Mouse (Mus musculus) forebrain, embryonic 11.5 days (tissue): ENCODE results near the gene Parm1. TPM values are rescaled to one million over a fixed set of nuclear protein-coding genes. Genes with fewer than 3 reads are reported as not detected.

Experiments
- ATAC-seq: fragments of 200-750 bp; cut with Nextera tagmentation; replicated peaks from 2 replicates; pipeline ENCODE4 v1.8.0; 2017; ENCODE audit warnings: moderate TSS enrichment; ENCODE audit not compliant: low FRiP score
- DNase-seq: peaks from one replicate; pipeline ENCODE4 v3.0.0-alpha.2; 2017; ENCODE audit warnings: low spot score
- H3K27ac ChIP-seq: fragments of 300-500 bp; sonication (generic); 2 replicates; pipeline ENCODE4 v1.5.1; 2014; ENCODE audit warnings: low read depth, low read length
- H3K27me3 ChIP-seq: fragments of 300-500 bp; sonication (generic); 2 replicates; pipeline ENCODE4 v1.6.1; 2014; ENCODE audit warnings: mild to moderate bottlenecking, low read length, mixed read lengths; ENCODE audit not compliant: control insufficient read depth, insufficient read depth
- H3K36me3 ChIP-seq: fragments of 300-500 bp; sonication (generic); 2 replicates; pipeline ENCODE4 v1.6.1; 2014; ENCODE audit warnings: mild to moderate bottlenecking, low read length, moderate library complexity, mixed read lengths; ENCODE audit not compliant: control insufficient read depth, insufficient read depth
- H3K4me1 ChIP-seq: fragments of 300-500 bp; sonication (generic); replicated peaks from 2 replicates; pipeline ENCODE4 v1.6.1; 2014; ENCODE audit warnings: low read length, mixed read lengths; ENCODE audit not compliant: control insufficient read depth, insufficient read depth
- H3K4me2 ChIP-seq: fragments of 300-500 bp; sonication (generic); 2 replicates; pipeline ENCODE4 v1.6.1; 2014; ENCODE audit warnings: low read depth, mild to moderate bottlenecking, low read length, moderate library complexity, mixed read lengths; ENCODE audit not compliant: severe bottlenecking
- H3K4me3 ChIP-seq: fragments of 300-500 bp; sonication (generic); 2 replicates; pipeline ENCODE4 v1.5.1; 2014; ENCODE audit warnings: low read depth, low read length
- H3K9ac ChIP-seq: fragments of 300-500 bp; sonication (generic); 2 replicates; pipeline ENCODE4 v1.6.1; 2014; ENCODE audit warnings: low read length
- H3K9me3 ChIP-seq: fragments of 300-500 bp; sonication (generic); 2 replicates; pipeline ENCODE4 v1.6.1; 2016; ENCODE audit warnings: low read length, mixed read lengths; ENCODE audit not compliant: control insufficient read depth
- WGBS: fragments of 180-500 bp; shearing (Covaris S2); extraction: QIAGEN DNeasy Blood & Tissue Kit; methylation state at CpG from one replicate; pipeline ENCODE4 v1.1.7; 2014; 5-methylcytosine and 5-hydroxymethylcytosine counted together
- polyA plus RNA-seq: library from polyadenylated mRNA; unstranded; fragments of >200 nt; fragmentation: Nextera tagmentation; extraction: Ambion mirVana; gene quantifications from 2 replicates; pipeline ENCODE4 v1.2.1, GENCODE M21; 2014

Gene Parm1
- polyA plus RNA-seq, 1 experiment from 2014 or later: 12.1 TPM

DNA sequence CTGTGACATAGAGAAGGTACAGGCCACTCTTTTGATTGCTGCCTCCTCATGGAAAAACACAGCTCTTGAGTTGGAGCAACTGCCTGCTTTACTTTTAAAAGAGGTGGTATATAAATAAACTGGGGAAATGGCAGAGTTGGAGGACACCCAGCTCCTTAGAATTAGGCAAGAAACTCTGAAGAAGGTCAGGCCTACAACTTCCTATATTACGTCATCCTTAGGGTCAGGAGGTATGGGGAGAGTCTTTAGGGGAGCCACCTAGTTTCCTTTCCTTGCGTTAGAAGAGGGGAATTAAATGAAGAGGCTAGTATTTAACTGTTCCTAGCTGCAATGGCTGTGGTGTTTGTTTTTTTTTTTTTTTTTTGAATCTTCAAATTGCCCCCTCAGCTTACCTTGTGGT lies 93.1 kb downstream of the Parm1 start:
- Histone ChIP-seq H3K27ac (no peak overlapping the region), H3K27me3 (no peaks in the 10 kb centered on the region), H3K9me3 (no peaks in the 10 kb centered on the region), H3K4me3 (no peak overlapping the region), H3K9ac (no peak overlapping the region), H3K36me3 (no peaks in the 10 kb centered on the region), H3K4me2 (no peak overlapping the region), H3K4me1 (no peaks in the 10 kb centered on the region)
- ATAC-seq (no peak), DNase-seq (no peak)
- 88% methylated on average over 2 of the region's 2 CpGs for WGBS

DNA sequence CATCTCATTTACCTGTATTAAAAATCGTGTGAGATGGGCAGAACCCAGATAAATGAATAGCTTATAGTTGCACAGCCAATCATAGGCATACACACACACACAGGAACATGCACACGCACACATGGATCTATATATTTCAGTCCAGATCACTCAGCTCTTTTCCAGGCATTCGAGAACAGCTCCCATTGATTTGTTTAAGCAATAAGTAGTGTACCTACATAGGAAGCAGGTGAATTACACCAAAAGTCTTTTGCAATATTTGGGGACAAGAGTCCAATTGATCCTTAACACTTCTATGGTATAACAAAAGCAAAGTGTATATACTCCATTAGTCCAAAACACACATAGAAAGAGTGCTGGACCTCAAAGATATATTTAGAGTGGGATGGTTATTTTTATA lies 94.2 kb downstream of the Parm1 start:
- Histone ChIP-seq H3K27me3 (no peaks in the 10 kb centered on the region), H3K9me3 (no peaks in the 10 kb centered on the region), H3K9ac (no peak overlapping the region), H3K4me1 (no peaks in the 10 kb centered on the region), H3K27ac (no peak overlapping the region), H3K36me3 (no peaks in the 10 kb centered on the region), H3K4me3 (no peak overlapping the region), H3K4me2 (no peak overlapping the region)
- WGBS: 87% methylated on average over 3 of the region's 3 CpGs
- DNase-seq: no peak
- ATAC-seq: no peak

DNA sequence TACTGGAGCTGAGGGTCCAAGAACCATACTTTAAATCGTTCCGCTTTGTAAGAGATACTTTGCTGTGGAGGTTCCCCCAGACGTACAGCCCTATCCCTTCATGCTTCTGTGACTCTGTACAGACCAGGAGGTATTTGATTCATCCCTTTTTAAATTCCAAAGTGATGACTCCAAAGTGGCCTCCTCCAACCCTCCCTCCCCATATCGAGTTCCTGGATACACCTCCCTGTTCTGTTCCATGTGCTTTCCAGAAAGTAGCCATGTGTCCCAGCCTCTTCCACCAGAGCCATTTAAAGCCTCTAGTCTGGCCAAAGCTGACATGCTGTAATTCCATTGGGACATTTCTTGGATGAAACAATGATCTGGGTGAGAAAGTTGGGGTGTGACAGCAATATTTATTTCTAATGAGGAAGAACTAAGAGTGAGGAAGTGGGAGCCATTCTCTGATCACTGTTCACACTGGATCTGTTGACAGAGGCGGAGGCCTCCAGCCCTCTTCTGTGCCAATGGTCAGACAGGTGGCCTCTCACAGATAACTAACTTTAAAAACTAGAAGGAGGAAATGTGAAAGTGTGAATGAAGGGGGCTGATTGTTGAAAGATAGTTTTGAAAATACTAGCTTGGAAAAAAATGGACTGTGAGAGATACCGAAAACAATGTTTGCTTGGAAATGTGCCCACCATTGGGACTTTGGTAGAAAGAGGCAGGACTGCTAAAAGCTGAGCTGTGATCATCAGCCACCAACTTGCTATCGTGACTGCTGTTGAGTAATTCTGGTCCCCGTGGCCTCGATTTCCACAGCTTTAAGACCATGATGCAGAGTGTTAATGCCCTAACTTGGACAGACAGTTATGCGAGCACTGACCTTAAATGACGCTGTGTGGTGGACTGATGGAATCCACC lies 100.2 kb downstream of the Parm1 start:
- Histone ChIP-seq H3K9me3 (no peaks in the 10 kb centered on the region), H3K36me3 (no peaks in the 10 kb centered on the region), H3K9ac (no peak overlapping the region), H3K4me1 (no peaks in the 10 kb centered on the region), H3K27me3 (no peaks in the 10 kb centered on the region), H3K4me3 (no peak overlapping the region), H3K27ac (no peak overlapping the region), H3K4me2 (no peak overlapping the region)
- no peak for ATAC-seq
- 88% methylated on average over 11 of the region's 11 CpGs for WGBS
- DNase-seq: no peak

DNA sequence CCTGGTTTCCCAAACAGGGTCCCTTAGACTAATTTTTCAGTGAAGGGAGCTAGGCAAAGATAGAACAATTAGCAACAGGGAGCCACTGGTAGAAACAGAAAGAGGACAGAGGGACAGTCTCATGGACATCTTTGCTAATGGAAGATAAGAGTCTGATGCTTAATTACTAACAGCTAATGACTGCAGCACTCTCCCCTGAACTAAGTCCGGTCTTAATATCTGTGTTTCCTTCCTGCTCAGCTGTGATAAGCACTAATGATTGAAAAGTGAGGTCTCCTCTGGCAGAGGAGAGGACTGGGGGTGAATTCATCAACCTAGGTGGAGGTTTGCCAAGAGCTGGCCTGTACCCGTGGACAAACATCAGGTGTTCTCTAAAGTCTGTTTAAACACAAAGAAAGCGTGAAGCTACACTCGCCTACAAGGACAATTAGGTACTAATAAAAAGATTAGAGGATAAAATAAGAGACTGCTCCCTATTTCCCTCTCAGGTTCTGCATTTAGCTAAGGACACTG lies 101.3 kb downstream of the Parm1 start:
- WGBS: 83% methylated on average over 4 of the region's 4 CpGs

DNA sequence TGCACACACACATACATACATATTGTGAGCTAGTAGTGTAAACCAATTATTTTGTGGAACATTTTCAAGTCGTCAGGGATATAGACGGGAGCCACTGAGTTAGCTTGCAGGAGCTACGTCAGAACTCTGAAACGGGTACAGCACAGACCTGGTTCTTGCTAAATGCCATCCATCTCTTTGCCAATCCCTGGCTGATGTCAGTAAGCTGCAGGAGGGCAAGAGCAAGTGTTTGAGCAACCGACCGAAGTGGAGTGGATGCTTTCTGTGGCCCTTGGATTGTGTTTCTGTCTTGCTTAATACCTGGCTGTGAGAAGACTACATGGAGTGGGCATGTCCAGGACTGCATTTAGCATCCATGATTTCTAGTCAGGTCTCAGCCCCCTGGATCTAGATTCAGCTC lies 103.8 kb downstream of the Parm1 start:
- ATAC-seq: no peak
- H3K9me3 ChIP-seq: no peaks in the 10 kb centered on the region
- H3K9ac ChIP-seq: no peak overlapping the region
- no peak for DNase-seq
- H3K36me3 ChIP-seq: no peaks in the 10 kb centered on the region
- H3K4me1 ChIP-seq: no peaks in the 10 kb centered on the region
- no peak overlapping the region for H3K27ac ChIP-seq
- WGBS: 95% methylated on average over 6 of the region's 6 CpGs
- H3K4me3 ChIP-seq: no peak overlapping the region
- no peaks in the 10 kb centered on the region for H3K27me3 ChIP-seq
- H3K4me2 ChIP-seq: no peak overlapping the region

More for the DNA sequence above, 101.3 kb downstream of the Parm1 start:
- Histone ChIP-seq H3K4me3 (no peak overlapping the region), H3K9me3 (no peaks in the 10 kb centered on the region), H3K4me1 (no peaks in the 10 kb centered on the region), H3K36me3 (no peaks in the 10 kb centered on the region), H3K9ac (no peak overlapping the region), H3K27me3 (no peaks in the 10 kb centered on the region), H3K4me2 (no peak overlapping the region), H3K27ac (no peak overlapping the region)
- DNase-seq (no peak), ATAC-seq (no peak)

DNA sequence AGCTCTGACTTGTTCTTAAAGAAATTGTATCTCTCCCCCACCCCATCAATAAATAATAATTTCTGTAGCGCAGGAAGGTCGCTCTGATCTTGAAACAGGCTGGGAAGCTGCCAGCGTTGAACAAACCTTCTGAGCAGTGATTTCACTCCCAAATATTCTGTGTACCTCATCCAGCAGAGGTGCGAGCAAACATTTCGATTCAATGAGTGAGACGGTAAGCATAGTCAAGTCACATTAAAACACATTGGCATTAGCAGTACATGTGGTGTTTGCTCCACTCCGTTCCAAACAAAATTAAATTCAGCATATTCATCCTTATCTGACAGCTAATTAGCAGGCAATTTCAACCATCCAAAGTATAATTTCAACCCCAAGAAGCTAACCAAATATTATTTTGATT lies 109.4 kb downstream of the Parm1 start:
- Histone ChIP-seq H3K4me2 (no peak overlapping the region), H3K36me3 (no peaks in the 10 kb centered on the region), H3K4me3 (no peak overlapping the region), H3K9ac (no peak overlapping the region), H3K27ac (no peak overlapping the region), H3K4me1 (no peaks in the 10 kb centered on the region), H3K27me3 (no peaks in the 10 kb centered on the region), H3K9me3 (no peaks in the 10 kb centered on the region)
- no peak for DNase-seq
- ATAC-seq: no peak
- WGBS: 92% methylated on average over 7 of the region's 7 CpGs

DNA sequence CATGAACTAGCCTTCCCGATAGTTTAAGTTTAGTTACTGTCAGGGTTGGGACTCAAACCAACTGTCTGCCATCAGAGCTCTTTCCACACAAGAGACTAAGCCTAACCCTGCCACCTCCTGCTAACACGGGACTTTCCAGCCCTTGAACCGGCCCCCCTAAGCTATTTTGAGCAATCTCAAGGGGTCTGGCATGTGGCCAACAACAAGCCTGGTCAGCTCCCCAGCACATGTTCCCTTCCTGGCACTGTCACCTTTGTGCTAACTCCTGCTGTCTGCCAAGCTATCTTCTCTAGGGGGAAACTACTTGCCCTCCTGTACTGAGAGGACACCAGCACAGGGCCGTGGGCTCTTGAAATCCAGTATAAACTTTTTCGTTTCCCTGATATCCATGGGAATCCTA lies 112.1 kb downstream of the Parm1 start:
- no peak overlapping the region for H3K27ac ChIP-seq
- DNase-seq: no peak
- 83% methylated on average over 5 of the region's 5 CpGs for WGBS
- H3K4me2 ChIP-seq: no peak overlapping the region
- no peak for ATAC-seq
- no peaks in the 10 kb centered on the region for H3K36me3 ChIP-seq
- H3K4me1 ChIP-seq: no peaks in the 10 kb centered on the region
- no peak overlapping the region for H3K9ac ChIP-seq
- no peak overlapping the region for H3K4me3 ChIP-seq
- no peaks in the 10 kb centered on the region for H3K27me3 ChIP-seq
- no peaks in the 10 kb centered on the region for H3K9me3 ChIP-seq

DNA sequence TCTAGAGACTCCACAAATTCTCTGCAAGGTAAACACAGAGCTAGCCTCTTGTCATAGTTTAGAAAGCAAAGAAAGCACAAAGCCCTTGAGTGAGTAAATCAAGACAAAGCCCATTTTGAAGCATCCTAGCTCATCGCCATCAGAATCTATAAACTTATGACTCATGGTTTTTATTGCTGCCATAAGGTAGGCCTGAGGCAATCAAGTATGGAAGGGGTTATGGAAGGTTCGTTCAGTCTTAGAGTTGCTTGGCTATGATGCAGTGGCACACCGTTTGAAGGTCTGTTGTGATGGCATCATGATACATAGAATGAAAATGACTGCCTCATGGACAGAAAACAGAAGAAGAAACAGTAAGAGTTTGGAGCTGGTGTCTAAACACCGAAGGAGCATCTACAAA lies 133.9 kb downstream of the Parm1 start:
- H3K4me1 ChIP-seq: no peaks in the 10 kb centered on the region
- no peaks in the 10 kb centered on the region for H3K36me3 ChIP-seq
- no peak for ATAC-seq
- no peak overlapping the region for H3K27ac ChIP-seq
- WGBS: 91% methylated on average over 4 of the region's 4 CpGs
- H3K9me3 ChIP-seq: no peaks in the 10 kb centered on the region
- no peak overlapping the region for H3K4me2 ChIP-seq
- no peak overlapping the region for H3K9ac ChIP-seq
- no peak overlapping the region for H3K4me3 ChIP-seq
- DNase-seq: no peak
- H3K27me3 ChIP-seq: no peaks in the 10 kb centered on the region
